Mouse (Mus musculus): ENCODE data around the gene Lypla2. TPM values are rescaled to one million over a fixed set of nuclear protein-coding genes. Genes with fewer than 3 reads are reported as not detected.

The Lypla2 gene
- polyA plus RNA-seq, 1 experiment from 2014 or later, result 115 TPM

- Histone ChIP-seq H3K4me2 (ENCODE audit: low read depth, low read length) (no peak overlapping the region), H3K9ac (ENCODE audit: low read depth, low read length) (no peak overlapping the region), H3K27ac (ENCODE audit: low read length) (no peak overlapping the region), H3K9me3 (ENCODE audit: control insufficient read depth, low read length) (peaks cover 3% of the 10 kb centered on the region; the same call in 1 of the 2 replicates), H3K4me1 (ENCODE audit: control insufficient read depth, insufficient read depth, low read length) (peaks cover 5% of the 10 kb centered on the region; the same call in 1 of the 2 replicates), H3K4me3 (ENCODE audit: low read length) (no peak overlapping the region), H3K36me3 (ENCODE audit: control insufficient read depth, insufficient read depth, low read length) (peaks cover 22% of the 10 kb centered on the region), H3K27me3 (replicated peaks; ENCODE audit: control insufficient read depth, insufficient read depth, low read length) (no peaks in the 10 kb centered on the region)
- 87% methylated on average over 9 of the region's 9 CpGs for WGBS
- ATAC-seq, result no peak
Observed at GRCm38 (mm10) chr4:135955886-135956285, 16.5 kb downstream of the Lypla2 start.

GRCm38 (mm10) chr4:135954241-135954640, 18.2 kb downstream of the Lypla2 start:
- peaks cover 22% of the 10 kb centered on the region for H3K36me3 ChIP-seq (ENCODE audit: control insufficient read depth, insufficient read depth, low read length)
- 21% methylated on average over 2 of the region's 2 CpGs for WGBS
- no peaks in the 10 kb centered on the region for H3K27me3 ChIP-seq (replicated peaks; ENCODE audit: control insufficient read depth, insufficient read depth, low read length)
- no peak overlapping the region for H3K4me2 ChIP-seq (ENCODE audit: low read depth, low read length)
- H3K9me3 ChIP-seq (ENCODE audit: control insufficient read depth, low read length), result peaks cover 3% of the 10 kb centered on the region; the same call in 1 of the 2 replicates
- H3K9ac ChIP-seq (ENCODE audit: low read depth, low read length), result no peak overlapping the region
- ATAC-seq, result no peak
- H3K27ac ChIP-seq (ENCODE audit: low read length), result no peak overlapping the region
- no peak overlapping the region for H3K4me3 ChIP-seq (ENCODE audit: low read length)
- peaks cover 8% of the 10 kb centered on the region for H3K4me1 ChIP-seq (ENCODE audit: control insufficient read depth, insufficient read depth, low read length)

- Histone ChIP-seq H3K4me1 (ENCODE audit: control insufficient read depth, insufficient read depth, low read length) (peaks cover 9% of the 10 kb centered on the region), H3K9me3 (ENCODE audit: control insufficient read depth, low read length) (peaks cover 3% of the 10 kb centered on the region; the same call in 1 of the 2 replicates), H3K27ac (ENCODE audit: low read length) (no peak overlapping the region), H3K36me3 (ENCODE audit: control insufficient read depth, insufficient read depth, low read length) (peaks cover 22% of the 10 kb centered on the region), H3K4me3 (ENCODE audit: low read length) (no peak overlapping the region), H3K27me3 (replicated peaks; ENCODE audit: control insufficient read depth, insufficient read depth, low read length) (no peaks in the 10 kb centered on the region), H3K9ac (ENCODE audit: low read depth, low read length) (no peak overlapping the region), H3K4me2 (ENCODE audit: low read depth, low read length) (no peak overlapping the region)
- WGBS, result 80% methylated on average over 3 of the region's 3 CpGs
- ATAC-seq, result no peak
Observed at GRCm38 (mm10) chr4:135953179-135953578, 19.2 kb downstream of the Lypla2 start.

- Histone ChIP-seq H3K4me3 (ENCODE audit: low read length) (no peak overlapping the region), H3K36me3 (ENCODE audit: control insufficient read depth, insufficient read depth, low read length) (peaks cover 22% of the 10 kb centered on the region), H3K27ac (ENCODE audit: low read length) (no peak overlapping the region), H3K4me1 (ENCODE audit: control insufficient read depth, insufficient read depth, low read length) (peaks cover 10% of the 10 kb centered on the region), H3K9me3 (ENCODE audit: control insufficient read depth, low read length) (peaks cover 3% of the 10 kb centered on the region; the same call in 1 of the 2 replicates), H3K27me3 (replicated peaks; ENCODE audit: control insufficient read depth, insufficient read depth, low read length) (no peaks in the 10 kb centered on the region), H3K9ac (ENCODE audit: low read depth, low read length) (no peak overlapping the region), H3K4me2 (ENCODE audit: low read depth, low read length) (no peak overlapping the region)
- 92% methylated on average over 3 of the region's 3 CpGs for WGBS
- ATAC-seq, result no peak
Observed at GRCm38 (mm10) chr4:135951505-135951904, 20.9 kb downstream of the Lypla2 start.

GRCm38 (mm10) chr4:135950365-135950764, 22.1 kb downstream of the Lypla2 start:
- no peak for ATAC-seq
- H3K27ac ChIP-seq (ENCODE audit: low read length), result no peak overlapping the region
- H3K9ac ChIP-seq (ENCODE audit: low read depth, low read length), result no peak overlapping the region

GRCm38 (mm10) chr4:135949911-135950310, 22.5 kb downstream of the Lypla2 start:
- WGBS, result 50% methylated on average over 6 of the region's 6 CpGs
- Histone ChIP-seq H3K27me3 (replicated peaks; ENCODE audit: control insufficient read depth, insufficient read depth, low read length) (no peaks in the 10 kb centered on the region), H3K4me3 (ENCODE audit: low read length) (no peak overlapping the region), H3K4me1 (ENCODE audit: control insufficient read depth, insufficient read depth, low read length) (peaks cover 14% of the 10 kb centered on the region), H3K9me3 (ENCODE audit: control insufficient read depth, low read length) (peaks cover 3% of the 10 kb centered on the region; the same call in 1 of the 2 replicates), H3K36me3 (ENCODE audit: control insufficient read depth, insufficient read depth, low read length) (peaks cover 16% of the 10 kb centered on the region), H3K9ac (ENCODE audit: low read depth, low read length) (no peak overlapping the region), H3K27ac (ENCODE audit: low read length) (no peak overlapping the region), H3K4me2 (ENCODE audit: low read depth, low read length) (no peak overlapping the region)
- ATAC-seq, result no peak

More at GRCm38 (mm10) chr4:135950365-135950764, 22.1 kb downstream of the Lypla2 start:
- H3K4me2 ChIP-seq (ENCODE audit: low read depth, low read length), result no peak overlapping the region
- H3K4me3 ChIP-seq (ENCODE audit: low read length), result no peak overlapping the region
- H3K27me3 ChIP-seq (replicated peaks; ENCODE audit: control insufficient read depth, insufficient read depth, low read length), result no peaks in the 10 kb centered on the region
- 81% methylated on average over 6 of the region's 6 CpGs for WGBS
- H3K4me1 ChIP-seq (ENCODE audit: control insufficient read depth, insufficient read depth, low read length), result peaks cover 14% of the 10 kb centered on the region
- peaks cover 16% of the 10 kb centered on the region for H3K36me3 ChIP-seq (ENCODE audit: control insufficient read depth, insufficient read depth, low read length)
- H3K9me3 ChIP-seq (ENCODE audit: control insufficient read depth, low read length), result peaks cover 3% of the 10 kb centered on the region; the same call in 1 of the 2 replicates

GRCm38 (mm10) chr4:135949475-135949874, 23.0 kb downstream of the Lypla2 start:
- H3K36me3 ChIP-seq (ENCODE audit: control insufficient read depth, insufficient read depth, low read length), result peaks cover 16% of the 10 kb centered on the region
- peaks cover 14% of the 10 kb centered on the region for H3K4me1 ChIP-seq (ENCODE audit: control insufficient read depth, insufficient read depth, low read length)
- H3K4me3 ChIP-seq (ENCODE audit: low read length), result no peak overlapping the region
- ATAC-seq, result no peak
- H3K9ac ChIP-seq (ENCODE audit: low read depth, low read length), result no peak overlapping the region
- H3K27me3 ChIP-seq (replicated peaks; ENCODE audit: control insufficient read depth, insufficient read depth, low read length), result no peaks in the 10 kb centered on the region
- no peak overlapping the region for H3K27ac ChIP-seq (ENCODE audit: low read length)
- H3K9me3 ChIP-seq (ENCODE audit: control insufficient read depth, low read length), result peaks cover 3% of the 10 kb centered on the region; the same call in 1 of the 2 replicates
- H3K4me2 ChIP-seq (ENCODE audit: low read depth, low read length), result no peak overlapping the region
- 83% methylated on average over 10 of the region's 10 CpGs for WGBS

DNA sequence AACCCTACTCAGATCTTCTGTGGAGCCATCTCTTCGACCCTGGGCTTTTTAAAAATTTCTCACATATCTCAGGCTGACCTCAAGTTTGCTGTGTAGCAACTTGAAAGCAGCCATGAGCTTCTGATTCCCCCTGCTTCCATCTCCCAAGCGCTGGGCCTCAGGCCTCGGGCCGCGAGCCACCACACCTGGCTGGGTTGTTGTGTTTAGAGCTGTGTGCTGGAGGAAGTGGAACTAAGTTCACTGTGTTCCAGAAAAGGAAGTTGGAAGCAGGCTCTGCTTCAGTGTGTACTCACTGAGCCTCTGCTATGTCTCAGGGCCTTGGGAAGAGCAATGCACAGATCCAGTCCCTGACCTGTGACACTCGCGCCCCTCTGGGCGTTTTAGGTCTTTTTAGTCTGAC, 24.3 kb downstream of the Lypla2 start:
- Histone ChIP-seq H3K4me1 (ENCODE audit: control insufficient read depth, insufficient read depth, low read length) (peaks cover 14% of the 10 kb centered on the region), H3K4me2 (ENCODE audit: low read depth, low read length) (no peak overlapping the region), H3K9ac (ENCODE audit: low read depth, low read length) (0 out of 2 replicates have a peak overlapping the region, but pooled peaks have one; percentile 22), H3K4me3 (ENCODE audit: low read length) (no peak overlapping the region), H3K27ac (ENCODE audit: low read length) (no peak overlapping the region; the same call in 1 of the 2 replicates), H3K27me3 (replicated peaks; ENCODE audit: control insufficient read depth, insufficient read depth, low read length) (no peaks in the 10 kb centered on the region), H3K36me3 (ENCODE audit: control insufficient read depth, insufficient read depth, low read length) (peaks cover 16% of the 10 kb centered on the region), H3K9me3 (ENCODE audit: control insufficient read depth, low read length) (peaks cover 3% of the 10 kb centered on the region; the same call in 1 of the 2 replicates)
- WGBS, result 84% methylated on average over 8 of the region's 8 CpGs
- ATAC-seq, result no peak

GRCm38 (mm10) chr4:135946659-135947301, 25.6 kb downstream of the Lypla2 start:
- under 1% methylated on average over 28 of the region's 28 CpGs for WGBS
- Histone ChIP-seq H3K9ac (ENCODE audit: low read depth, low read length) (peak overlapping the region; percentile 85), H3K36me3 (ENCODE audit: control insufficient read depth, insufficient read depth, low read length) (peaks cover 7% of the 10 kb centered on the region; the same call in 1 of the 2 replicates), H3K4me2 (ENCODE audit: low read depth, low read length) (peak overlapping the region; percentile 78), H3K9me3 (ENCODE audit: control insufficient read depth, low read length) (peaks cover 3% of the 10 kb centered on the region; the same call in 1 of the 2 replicates), H3K4me1 (ENCODE audit: control insufficient read depth, insufficient read depth, low read length) (peaks cover 14% of the 10 kb centered on the region), H3K4me3 (ENCODE audit: low read length) (peak overlapping the region; percentile 84), H3K27me3 (replicated peaks; ENCODE audit: control insufficient read depth, insufficient read depth, low read length) (no peaks in the 10 kb centered on the region), H3K27ac (ENCODE audit: low read length) (peak overlapping the region; percentile 70)
- ATAC-seq, result peak; percentile 23
